In genomic region chr14:13518608-13519139, GRCm38 (mm10) we compare ENCODE assay signal across 18 mouse cellular contexts.
DNase-seq lines count a peak whose midpoint lies in the region; ATAC-seq lines count a peak whose summit lies in the region.
"Had no signal": no experiment of that assay in that cellular context is flagged by ENCODE, and none has a peak within 500 bp of the region (broad histone marks: within the 10 kb centered on the region; RNA-seq: fewer than 3 reads in every experiment).

No protein-coding gene starts in this region.

- H3K4me2 ChIP-seq in hindbrain, embryonic 13.5 days = no peak overlapping the region
- no peak overlapping the region for H3K4me2 ChIP-seq in hindbrain, embryonic 11.5 days (replicated peaks; ENCODE audit: low read depth, low read length)
- H3K4me2 ChIP-seq in neural tube, embryonic 13.5 days = no peak overlapping the region
- H3K4me2 ChIP-seq in neural tube, embryonic 15.5 days = no peak overlapping the region
- H3K4me2 ChIP-seq in forebrain, embryonic 11.5 days (ENCODE audit: low read depth, low read length, severe bottlenecking) = no peak overlapping the region
- H3K4me2 ChIP-seq in midbrain, embryonic 15.5 days = no peak overlapping the region
- H3K4me2 ChIP-seq in liver, embryonic 11.5 days = no peak overlapping the region
- H3K4me2 ChIP-seq: embryonic facial prominence, embryonic 12.5 days; intestine, embryonic 15.5 days; liver, embryonic 15.5 days had no signal

- no peak overlapping the region for H3K4me3 ChIP-seq in hindbrain, embryonic 13.5 days
- H3K4me3 ChIP-seq in hindbrain, embryonic 11.5 days (ENCODE audit: low read depth, low read length) = no peak overlapping the region
- H3K4me3 ChIP-seq in neural tube, embryonic 13.5 days = no peak overlapping the region
- no peak overlapping the region for H3K4me3 ChIP-seq in neural tube, embryonic 15.5 days (replicated peaks)
- H3K4me3 ChIP-seq in forebrain, embryonic 11.5 days (ENCODE audit: low read depth, low read length) = no peak overlapping the region
- no peak overlapping the region for H3K4me3 ChIP-seq in midbrain, embryonic 15.5 days
- no peak overlapping the region for H3K4me3 ChIP-seq in liver, embryonic 11.5 days (ENCODE audit: low read depth, low read length)
- H3K4me3 ChIP-seq: embryonic facial prominence, embryonic 12.5 days; intestine, embryonic 15.5 days; liver, embryonic 15.5 days had no signal

- no peak overlapping the region for H3K9ac ChIP-seq in hindbrain, embryonic 13.5 days
- H3K9ac ChIP-seq in hindbrain, embryonic 11.5 days (ENCODE audit: low read depth, low read length) = no peak overlapping the region
- no peak overlapping the region for H3K9ac ChIP-seq in neural tube, embryonic 13.5 days
- H3K9ac ChIP-seq in neural tube, embryonic 15.5 days (replicated peaks) = no peak overlapping the region
- H3K9ac ChIP-seq in forebrain, embryonic 11.5 days (ENCODE audit: low read length) = no peak overlapping the region
- no peak overlapping the region for H3K9ac ChIP-seq in midbrain, embryonic 15.5 days
- no peak overlapping the region for H3K9ac ChIP-seq in liver, embryonic 11.5 days (ENCODE audit: low read depth, low read length)
- H3K9ac ChIP-seq: embryonic facial prominence, embryonic 12.5 days; intestine, embryonic 15.5 days; liver, embryonic 15.5 days had no signal

- 93% methylated on average over 5 of the region's 5 CpGs for WGBS in hindbrain, embryonic 13.5 days
- 93% methylated on average over 5 of the region's 5 CpGs for WGBS in hindbrain, embryonic 11.5 days
- WGBS in neural tube, embryonic 13.5 days = 95% methylated on average over 5 of the region's 5 CpGs
- 91% methylated on average over 5 of the region's 5 CpGs for WGBS in neural tube, embryonic 15.5 days
- 89% methylated on average over 5 of the region's 5 CpGs for WGBS in forebrain, embryonic 11.5 days
- WGBS in midbrain, embryonic 15.5 days = 92% methylated on average over 5 of the region's 5 CpGs
- 85% methylated on average over 5 of the region's 5 CpGs for WGBS in liver, embryonic 11.5 days

- ATAC-seq in hindbrain, embryonic 13.5 days (ENCODE audit: low FRiP score) = peak; percentile 28; the same call in 1 of the 2 replicates
- ATAC-seq in hindbrain, embryonic 11.5 days (ENCODE audit: low FRiP score) = no peak
- ATAC-seq in neural tube, embryonic 13.5 days (ENCODE audit: low read depth) = no peak
- no peak for ATAC-seq in neural tube, embryonic 15.5 days (ENCODE audit: low FRiP score)
- no peak; the same call in none of the 2 replicates for ATAC-seq in forebrain, embryonic 11.5 days (replicated peaks; ENCODE audit: low FRiP score)
- ATAC-seq in midbrain, embryonic 15.5 days (replicated peaks) = 0 out of 2 replicates have a peak, but pooled peaks have one; percentile 50
- no peak for ATAC-seq in liver, embryonic 11.5 days (replicated peaks; ENCODE audit: low FRiP score)
- ATAC-seq: intestine, embryonic 15.5 days had no signal

- 0 out of 2 replicates have a peak, but pooled peaks cover 7% of the 10 kb centered on the region for H3K4me1 ChIP-seq in hindbrain, embryonic 13.5 days (replicated peaks)
- H3K4me1 ChIP-seq in hindbrain, embryonic 11.5 days (replicated peaks; ENCODE audit: control insufficient read depth, insufficient read depth, low read length) = no peaks in the 10 kb centered on the region
- no peaks in the 10 kb centered on the region for H3K4me1 ChIP-seq in neural tube, embryonic 13.5 days (replicated peaks)
- H3K4me1 ChIP-seq in neural tube, embryonic 15.5 days = peaks cover 7% of the 10 kb centered on the region; the same call in 1 of the 2 replicates
- H3K4me1 ChIP-seq in forebrain, embryonic 11.5 days (replicated peaks; ENCODE audit: control insufficient read depth, insufficient read depth, low read length) = 0 out of 2 replicates have a peak, but pooled peaks cover 2% of the 10 kb centered on the region
- H3K4me1 ChIP-seq in midbrain, embryonic 15.5 days = 0 out of 2 replicates have a peak, but pooled peaks cover 8% of the 10 kb centered on the region
- no peaks in the 10 kb centered on the region for H3K4me1 ChIP-seq in liver, embryonic 11.5 days (replicated peaks; ENCODE audit: control insufficient read depth, insufficient read depth, low read length)
- H3K4me1 ChIP-seq: embryonic facial prominence, embryonic 12.5 days; intestine, embryonic 15.5 days; liver, embryonic 15.5 days had no signal

- peak overlapping the region; percentile 60; the same call in 1 of the 2 replicates for H3K27ac ChIP-seq in hindbrain, embryonic 13.5 days
- H3K27ac ChIP-seq in hindbrain, embryonic 11.5 days (ENCODE audit: low read depth, low read length) = no peak overlapping the region
- H3K27ac ChIP-seq in neural tube, embryonic 13.5 days (replicated peaks) = peak overlapping the region; percentile 61
- H3K27ac ChIP-seq in neural tube, embryonic 15.5 days (replicated peaks) = no peak overlapping the region
- H3K27ac ChIP-seq in forebrain, embryonic 11.5 days (ENCODE audit: low read depth, low read length) = peak overlapping the region; percentile 63
- no peak overlapping the region; the same call in 1 of the 2 replicates for H3K27ac ChIP-seq in midbrain, embryonic 15.5 days
- H3K27ac ChIP-seq in liver, embryonic 11.5 days (ENCODE audit: low read depth, low read length) = no peak overlapping the region
- H3K27ac ChIP-seq: embryonic facial prominence, embryonic 12.5 days; intestine, embryonic 15.5 days; liver, embryonic 15.5 days had no signal

- DNase-seq in hindbrain, embryonic 11.5 days (ENCODE audit: low spot score) = no peak
- no peak for DNase-seq in forebrain, embryonic 11.5 days (ENCODE audit: low spot score)
- no peak for DNase-seq in urinary bladder, adult 2 months (ENCODE audit: low spot score)
- no peak for DNase-seq in liver, embryonic 11.5 days (ENCODE audit: low spot score)
- DNase-seq: adrenal gland, postnatal 36 days; cerebellum, adult 8-10 months; gastrocnemius, postnatal 36 days; kidney, adult 9 months; kidney, postnatal 25 days; thymus, postnatal 14 days had no signal

- H3K27me3 ChIP-seq in hindbrain, embryonic 13.5 days = no peaks in the 10 kb centered on the region
- H3K27me3 ChIP-seq in hindbrain, embryonic 11.5 days (ENCODE audit: control insufficient read depth, insufficient read depth, low read length) = no peaks in the 10 kb centered on the region
- no peaks in the 10 kb centered on the region for H3K27me3 ChIP-seq in neural tube, embryonic 13.5 days
- no peaks in the 10 kb centered on the region for H3K27me3 ChIP-seq in neural tube, embryonic 15.5 days (replicated peaks)
- H3K27me3 ChIP-seq in forebrain, embryonic 11.5 days (ENCODE audit: control insufficient read depth, insufficient read depth, low read length) = no peaks in the 10 kb centered on the region
- no peaks in the 10 kb centered on the region for H3K27me3 ChIP-seq in midbrain, embryonic 15.5 days (replicated peaks)
- no peaks in the 10 kb centered on the region for H3K27me3 ChIP-seq in liver, embryonic 11.5 days (replicated peaks; ENCODE audit: control insufficient read depth, insufficient read depth, low read length)
- H3K27me3 ChIP-seq: CH12.LX; embryonic facial prominence, embryonic 12.5 days; intestine, embryonic 15.5 days; liver, embryonic 15.5 days had no signal

- no peaks in the 10 kb centered on the region for H3K9me3 ChIP-seq in hindbrain, embryonic 13.5 days
- H3K9me3 ChIP-seq in hindbrain, embryonic 11.5 days (ENCODE audit: control insufficient read depth, low read length) = no peaks in the 10 kb centered on the region
- no peaks in the 10 kb centered on the region for H3K9me3 ChIP-seq in neural tube, embryonic 13.5 days
- H3K9me3 ChIP-seq in neural tube, embryonic 15.5 days (replicated peaks) = no peaks in the 10 kb centered on the region
- no peaks in the 10 kb centered on the region for H3K9me3 ChIP-seq in forebrain, embryonic 11.5 days (ENCODE audit: control insufficient read depth, low read length)
- no peaks in the 10 kb centered on the region for H3K9me3 ChIP-seq in midbrain, embryonic 15.5 days
- H3K9me3 ChIP-seq in liver, embryonic 11.5 days (ENCODE audit: control insufficient read depth, low read length) = no peaks in the 10 kb centered on the region
- H3K9me3 ChIP-seq: embryonic facial prominence, embryonic 12.5 days; intestine, embryonic 15.5 days; liver, embryonic 15.5 days had no signal

- H3K36me3 ChIP-seq in hindbrain, embryonic 13.5 days = no peaks in the 10 kb centered on the region
- no peaks in the 10 kb centered on the region for H3K36me3 ChIP-seq in hindbrain, embryonic 11.5 days (ENCODE audit: control insufficient read depth, insufficient read depth, low read length)
- no peaks in the 10 kb centered on the region for H3K36me3 ChIP-seq in neural tube, embryonic 13.5 days
- H3K36me3 ChIP-seq in neural tube, embryonic 15.5 days = no peaks in the 10 kb centered on the region
- no peaks in the 10 kb centered on the region for H3K36me3 ChIP-seq in forebrain, embryonic 11.5 days (ENCODE audit: control insufficient read depth, insufficient read depth, low read length)
- no peaks in the 10 kb centered on the region for H3K36me3 ChIP-seq in midbrain, embryonic 15.5 days (replicated peaks)
- H3K36me3 ChIP-seq in liver, embryonic 11.5 days (ENCODE audit: control insufficient read depth, insufficient read depth, low read length) = no peaks in the 10 kb centered on the region
- H3K36me3 ChIP-seq: embryonic facial prominence, embryonic 12.5 days; intestine, embryonic 15.5 days; liver, embryonic 15.5 days had no signal

Comparison
In these comparisons a context has a peak if more than half of its experiments do, and no peak if none do; other contexts are left out.
1. ATAC-seq: peak in hindbrain, embryonic 13.5 days (single experiment) and midbrain, embryonic 15.5 days (single experiment); none in hindbrain, embryonic 11.5 days (single experiment), neural tube, embryonic 13.5 days (single experiment), neural tube, embryonic 15.5 days (single experiment), forebrain, embryonic 11.5 days (single experiment) and liver, embryonic 11.5 days (single experiment).
2. H3K27ac ChIP-seq: peak in hindbrain, embryonic 13.5 days (single experiment), neural tube, embryonic 13.5 days (single experiment) and forebrain, embryonic 11.5 days (single experiment); none in hindbrain, embryonic 11.5 days (single experiment), neural tube, embryonic 15.5 days (single experiment), midbrain, embryonic 15.5 days (single experiment) and liver, embryonic 11.5 days (single experiment).